Mouse (Mus musculus) limb, embryonic 11.5 days (tissue): Measurements from ENCODE around the gene Cnnm1. TPM values are rescaled to one million over a fixed set of nuclear protein-coding genes. Genes with fewer than 3 reads are reported as not detected.

Source experiments
- ATAC-seq: fragments of 200-750 bp; cut with Nextera tagmentation; 2 replicates; pipeline ENCODE4 v1.8.0; 2017; ENCODE audit warnings: low read depth; ENCODE audit not compliant: insufficient number of reproducible peaks, low FRiP score, low TSS enrichment
- DNase-seq: peaks from one replicate; pipeline ENCODE4 v3.0.0-alpha.2; 2015; ENCODE audit warnings: low spot score
- H3K27ac ChIP-seq: fragments of 300-500 bp; sonication (generic); replicated peaks from 2 replicates; pipeline ENCODE4 v1.5.1; 2014; ENCODE audit warnings: low read depth, mild to moderate bottlenecking, low read length
- H3K27me3 ChIP-seq: fragments of 300-500 bp; sonication (generic); 2 replicates; pipeline ENCODE4 v1.6.1; 2014; ENCODE audit warnings: mild to moderate bottlenecking, low read length, mixed read lengths; ENCODE audit not compliant: control insufficient read depth, insufficient read depth
- H3K36me3 ChIP-seq: fragments of 300-500 bp; sonication (generic); 2 replicates; pipeline ENCODE4 v1.6.1; 2014; ENCODE audit warnings: mild to moderate bottlenecking, low read length, moderate library complexity, mixed read lengths; ENCODE audit not compliant: control insufficient read depth, insufficient read depth
- H3K4me1 ChIP-seq: fragments of 300-500 bp; sonication (generic); 2 replicates; pipeline ENCODE4 v1.6.1; 2014; ENCODE audit warnings: low read length, mixed read lengths; ENCODE audit not compliant: control insufficient read depth, insufficient read depth
- H3K4me2 ChIP-seq: fragments of 300-500 bp; sonication (generic); 2 replicates; pipeline ENCODE4 v1.6.1; 2014; ENCODE audit warnings: low read depth, mild to moderate bottlenecking, moderate library complexity; ENCODE audit not compliant: severe bottlenecking
- H3K4me3 ChIP-seq: fragments of 300-500 bp; sonication (generic); 2 replicates; pipeline ENCODE4 v1.5.1; 2014; ENCODE audit warnings: low read depth, low read length
- H3K9ac ChIP-seq: fragments of 300-500 bp; sonication (generic); 2 replicates; pipeline ENCODE4 v1.6.1; 2014; ENCODE audit warnings: mild to moderate bottlenecking, low read length
- H3K9me3 ChIP-seq: fragments of 300-500 bp; sonication (generic); 2 replicates; pipeline ENCODE4 v1.6.1; 2016; ENCODE audit warnings: low read length; ENCODE audit not compliant: control insufficient read depth
- WGBS: fragments of 180-500 bp; shearing (Covaris S2); extraction: QIAGEN DNeasy Blood & Tissue Kit; methylation state at CpG from one replicate; pipeline ENCODE4 v1.1.7; 2014; 5-methylcytosine and 5-hydroxymethylcytosine counted together
- polyA plus RNA-seq: library from polyadenylated mRNA; unstranded; fragments of >200 nt; fragmentation: Nextera tagmentation; extraction: Ambion mirVana; gene quantifications from 2 replicates; pipeline ENCODE4 v1.2.1, GENCODE M21; 2014

The Cnnm1 gene
- polyA plus RNA-seq: 0.17 and 0.48 TPM in 2 replicates

DNA sequence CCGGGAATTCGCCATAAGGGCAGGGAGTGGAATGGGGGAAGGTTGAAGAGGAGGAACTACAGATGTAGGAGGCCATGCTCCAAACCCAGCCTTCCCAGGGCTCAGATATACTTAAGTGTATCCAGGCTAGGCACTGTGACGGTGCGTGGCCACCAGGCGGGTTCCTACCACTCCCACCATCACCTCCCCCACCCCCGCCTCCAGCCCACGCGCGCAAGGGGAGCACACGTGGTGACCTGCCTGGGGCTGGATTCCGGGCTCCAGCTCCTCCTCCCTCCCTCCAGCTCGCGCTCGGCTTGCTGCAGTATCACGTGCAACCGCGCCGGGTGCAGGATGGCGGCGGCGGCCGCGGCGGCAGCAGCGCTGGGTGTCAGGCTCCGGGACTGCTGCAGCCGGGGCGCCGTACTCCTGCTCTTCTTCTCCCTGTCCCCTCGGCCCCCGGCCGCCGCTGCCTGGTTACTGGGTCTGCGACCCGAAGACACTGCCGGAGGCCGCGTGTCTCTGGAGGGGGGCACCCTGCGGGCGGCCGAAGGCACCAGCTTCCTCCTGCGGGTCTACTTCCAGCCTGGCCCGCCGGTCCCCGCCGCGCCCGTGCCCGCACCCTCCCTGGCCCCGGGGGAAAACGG lies at the start of gene Cnnm1:
TSS of gene Cnnm1 (plus strand) at position 325 of the 626 bp plus-strand sequence.
- WGBS: under 1% methylated on average over 41 of the region's 51 CpGs
- Histone ChIP-seq H3K9me3 (0 out of 2 replicates have a peak, but pooled peaks cover 3% of the 10 kb centered on the region), H3K4me2 (peak within 1 kb of the TSS; percentile 100), H3K9ac (peak within 1 kb of the TSS; percentile 58), H3K36me3 (no peaks in the 10 kb centered on the region), H3K4me3 (peak within 1 kb of the TSS; percentile 58), H3K27ac (no peak within 1 kb of the TSS), H3K4me1 (no peaks in the 10 kb centered on the region; the same call in 1 of the 2 replicates), H3K27me3 (peaks cover 30% of the 10 kb centered on the region)
- DNase-seq (peak; percentile 79), ATAC-seq (peak; percentile 75)

DNA sequence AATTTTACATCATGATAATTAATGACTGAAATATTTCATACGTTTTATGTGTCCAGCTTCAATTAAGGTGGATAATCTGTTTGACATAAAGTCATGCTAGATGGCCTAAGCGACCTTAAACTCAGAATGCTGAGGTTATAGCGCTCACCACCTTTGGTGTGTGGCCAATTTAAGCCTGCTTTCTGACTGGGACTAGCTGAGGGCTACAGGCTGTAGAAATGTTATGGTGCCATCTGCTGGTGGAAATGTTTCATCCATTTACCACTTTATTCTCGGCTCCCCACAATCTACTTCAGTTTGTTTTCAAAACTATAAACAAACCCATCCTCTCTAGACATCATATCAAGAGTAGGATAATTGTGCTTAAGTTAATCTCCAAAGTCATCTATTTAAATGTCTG lies 43.9 kb upstream of the Cnnm1 start:
- no peak overlapping the region for H3K4me3 ChIP-seq
- H3K27me3 ChIP-seq: no peaks in the 10 kb centered on the region
- no peaks in the 10 kb centered on the region for H3K36me3 ChIP-seq
- ATAC-seq: no peak
- H3K27ac ChIP-seq: no peak overlapping the region
- no peak overlapping the region for H3K4me2 ChIP-seq
- H3K4me1 ChIP-seq: no peaks in the 10 kb centered on the region
- WGBS: 4% methylated on average over 4 of the region's 4 CpGs
- H3K9me3 ChIP-seq: no peaks in the 10 kb centered on the region
- peak; percentile 61 for DNase-seq
- no peak overlapping the region for H3K9ac ChIP-seq

DNA sequence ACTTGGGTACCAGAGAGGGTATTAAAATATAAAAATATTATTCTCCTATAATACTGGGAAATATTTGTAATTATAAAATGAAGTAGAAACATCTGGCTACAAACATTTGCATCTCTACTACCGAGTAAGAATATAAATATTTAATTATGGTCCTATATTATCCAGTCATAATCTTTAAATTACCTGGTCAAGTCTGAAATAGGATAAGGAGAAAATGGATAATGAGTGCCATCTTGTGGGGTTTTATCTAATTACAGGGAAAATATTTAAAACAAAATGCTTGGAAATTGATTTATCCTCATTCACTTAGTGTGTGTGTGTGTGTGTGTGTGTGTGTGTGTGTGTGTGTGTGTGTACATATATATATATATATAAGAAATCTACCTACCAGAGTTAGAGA lies 33.1 kb upstream of the Cnnm1 start:
- Histone ChIP-seq H3K27ac (no peak overlapping the region), H3K4me2 (no peak overlapping the region), H3K4me3 (no peak overlapping the region), H3K9me3 (no peaks in the 10 kb centered on the region), H3K9ac (no peak overlapping the region), H3K27me3 (no peaks in the 10 kb centered on the region), H3K4me1 (no peaks in the 10 kb centered on the region), H3K36me3 (no peaks in the 10 kb centered on the region)
- no peak for DNase-seq
- no peak for ATAC-seq
- WGBS: 29% methylated on average over 1 of the region's 1 CpGs

DNA sequence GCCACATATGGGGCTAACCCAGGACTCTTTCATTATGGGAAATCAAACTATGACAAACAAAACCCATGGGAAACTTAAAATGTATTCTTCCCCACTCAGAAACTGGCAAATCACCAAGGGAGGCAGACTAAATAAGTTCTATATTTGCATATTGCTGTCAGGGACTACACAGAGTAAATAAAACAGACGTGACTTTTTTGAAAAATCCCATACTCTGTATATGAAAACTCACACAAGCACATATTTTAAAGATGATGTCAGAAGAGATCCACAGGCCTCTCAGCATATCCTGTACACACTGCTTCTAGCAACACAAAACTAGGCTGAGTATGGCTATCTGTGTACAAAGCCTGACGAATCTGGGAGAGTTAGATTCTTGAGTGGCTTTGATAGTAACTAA lies 24.7 kb upstream of the Cnnm1 start:
- no peak for ATAC-seq
- H3K27ac ChIP-seq: no peak overlapping the region
- no peak for DNase-seq

DNA sequence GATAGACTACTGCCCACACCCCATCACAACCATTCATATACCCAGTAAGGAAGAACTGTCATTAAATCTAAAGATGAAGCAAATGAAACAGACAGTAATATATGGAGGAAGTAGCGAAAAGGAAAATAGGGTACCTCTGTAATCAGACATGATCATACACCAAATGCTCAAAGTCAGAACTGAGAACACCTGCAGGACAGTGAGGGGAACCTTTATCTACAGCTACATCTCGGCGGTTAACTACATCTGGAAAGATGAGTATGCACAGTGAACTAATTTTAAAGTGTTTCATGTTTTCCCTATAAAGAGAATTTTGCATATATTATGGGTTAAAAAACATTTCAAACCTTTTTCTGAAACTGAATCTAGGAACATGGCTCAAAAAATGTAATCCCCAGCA lies 19.7 kb upstream of the Cnnm1 start:
- Histone ChIP-seq H3K27me3 (no peaks in the 10 kb centered on the region), H3K27ac (no peak overlapping the region), H3K36me3 (no peaks in the 10 kb centered on the region), H3K4me1 (no peaks in the 10 kb centered on the region), H3K9me3 (no peaks in the 10 kb centered on the region), H3K4me2 (no peak overlapping the region), H3K9ac (no peak overlapping the region), H3K4me3 (no peak overlapping the region)
- WGBS: 88% methylated on average over 3 of the region's 3 CpGs
- no peak for DNase-seq
- ATAC-seq: no peak

More for the DNA sequence above, 24.7 kb upstream of the Cnnm1 start:
- no peaks in the 10 kb centered on the region for H3K4me1 ChIP-seq
- 82% methylated on average over 2 of the region's 2 CpGs for WGBS
- H3K9ac ChIP-seq: no peak overlapping the region
- H3K4me3 ChIP-seq: no peak overlapping the region
- H3K9me3 ChIP-seq: no peaks in the 10 kb centered on the region
- H3K4me2 ChIP-seq: no peak overlapping the region
- no peaks in the 10 kb centered on the region for H3K27me3 ChIP-seq
- no peaks in the 10 kb centered on the region for H3K36me3 ChIP-seq

DNA sequence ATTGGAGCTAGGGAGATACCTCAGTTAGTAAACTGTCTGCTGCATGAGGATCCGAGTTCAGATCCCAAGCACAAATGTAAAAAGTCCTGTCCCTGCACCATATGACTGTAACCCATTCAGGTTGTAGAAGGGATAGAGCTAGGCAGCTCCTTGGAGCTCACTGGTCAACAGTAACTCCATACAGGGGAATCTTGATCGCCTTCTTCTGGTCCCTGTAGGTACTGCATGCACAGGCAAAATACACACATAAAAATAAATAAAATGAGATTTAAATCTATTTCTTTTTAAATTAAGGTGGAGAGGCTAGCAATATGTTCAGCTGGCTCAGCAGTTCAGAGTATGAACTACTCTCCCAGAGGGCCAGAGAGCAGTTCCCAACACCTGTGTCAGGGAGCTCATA lies 16.2 kb upstream of the Cnnm1 start:
- Histone ChIP-seq H3K4me1 (no peaks in the 10 kb centered on the region), H3K9me3 (no peaks in the 10 kb centered on the region), H3K27ac (no peak overlapping the region), H3K9ac (no peak overlapping the region), H3K4me2 (no peak overlapping the region), H3K4me3 (no peak overlapping the region), H3K27me3 (no peaks in the 10 kb centered on the region), H3K36me3 (no peaks in the 10 kb centered on the region)
- 76% methylated on average over 2 of the region's 2 CpGs for WGBS
- ATAC-seq (no peak), DNase-seq (no peak)

DNA sequence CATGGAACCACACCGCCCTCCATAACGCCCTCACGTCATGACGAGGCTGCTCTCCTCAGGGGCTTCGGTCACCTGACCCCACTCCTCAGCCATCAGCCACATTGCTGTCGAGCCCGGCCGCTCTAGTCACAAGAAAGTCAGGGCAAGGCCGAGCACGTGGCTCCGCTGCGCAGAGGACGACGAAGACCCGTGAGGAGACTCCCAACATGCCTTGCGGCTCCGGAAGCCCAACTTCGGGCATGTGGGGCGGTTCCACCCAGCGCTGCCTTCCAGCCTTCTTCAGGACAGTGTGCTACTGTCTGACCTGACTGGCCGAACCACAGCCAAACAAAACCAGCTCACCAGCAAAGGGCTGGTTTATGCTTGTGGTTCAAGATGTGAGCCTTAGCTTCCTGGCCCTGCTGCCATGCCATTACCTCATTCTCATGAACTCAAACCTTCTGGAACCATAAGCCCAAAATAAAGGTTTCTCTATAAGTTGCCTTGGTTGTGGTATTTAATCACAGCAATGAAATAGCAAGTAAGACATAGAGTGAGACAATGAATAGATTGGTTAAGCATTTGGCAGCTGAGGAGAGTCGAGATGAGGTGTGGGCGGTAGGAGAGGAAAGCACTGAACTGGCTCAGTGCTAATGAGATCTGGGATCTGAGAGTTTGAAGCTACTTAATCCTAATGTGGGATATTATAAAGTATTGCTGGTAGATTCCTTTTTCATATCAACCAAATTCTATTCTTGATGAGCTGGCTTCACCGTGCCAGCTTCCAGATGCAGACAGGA lies 12.6 kb upstream of the Cnnm1 start:
- ATAC-seq: no peak
- WGBS: 88% methylated on average over 24 of the region's 24 CpGs

DNA sequence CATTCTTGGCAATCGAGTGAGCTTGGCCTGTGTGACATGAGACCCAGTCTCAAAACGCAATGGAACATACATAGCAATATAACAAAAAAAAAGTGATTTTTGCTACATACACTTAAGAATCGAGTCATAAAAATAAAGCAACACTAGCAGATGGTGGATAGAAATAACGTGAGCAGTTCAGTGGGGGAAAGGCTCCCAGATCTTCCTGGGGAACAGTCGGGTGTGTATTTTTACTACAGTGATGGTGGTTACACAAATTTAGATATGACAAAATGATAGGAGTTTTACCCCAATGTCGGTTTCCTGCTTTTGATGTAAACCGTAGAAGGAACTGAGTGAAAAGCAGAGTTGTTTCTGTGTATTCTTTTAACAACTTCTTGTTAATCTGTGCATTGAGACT lies 990 bp upstream of the Cnnm1 start:
- no peak for ATAC-seq
- Histone ChIP-seq H3K9ac (no peak overlapping the region), H3K27me3 (peaks cover 30% of the 10 kb centered on the region), H3K4me3 (no peak overlapping the region), H3K27ac (no peak overlapping the region), H3K9me3 (0 out of 2 replicates have a peak, but pooled peaks cover 3% of the 10 kb centered on the region), H3K4me2 (no peak overlapping the region), H3K4me1 (no peaks in the 10 kb centered on the region; the same call in 1 of the 2 replicates), H3K36me3 (no peaks in the 10 kb centered on the region)
- WGBS: 89% methylated on average over 7 of the region's 7 CpGs
- DNase-seq: no peak

More for the DNA sequence above, 12.6 kb upstream of the Cnnm1 start:
- Histone ChIP-seq H3K4me3 (no peak overlapping the region), H3K9me3 (no peaks in the 10 kb centered on the region), H3K9ac (no peak overlapping the region), H3K36me3 (no peaks in the 10 kb centered on the region), H3K4me2 (no peak overlapping the region), H3K27ac (no peak overlapping the region), H3K4me1 (no peaks in the 10 kb centered on the region), H3K27me3 (no peaks in the 10 kb centered on the region)
- DNase-seq: no peak
